Mouse (Mus musculus) heart, adult 2 months (tissue): ENCODE data around the gene Sfmbt1. TPM values are rescaled to one million over a fixed set of nuclear protein-coding genes. Genes with fewer than 3 reads are reported as not detected.

ENCODE experiments used
- DNase-seq, 2 experiments: peaks; one replicate each; pipeline ENCODE4 v3.0.0; 2021
- H3K27ac ChIP-seq: fragments of 200-600 bp; 2 replicates; pipeline ENCODE4 v1.8.1; 2022
- H3K27me3 ChIP-seq: fragments of 200-500 bp; 2 replicates; pipeline ENCODE4 v1.6.1; 2012; ENCODE audit warnings: mild to moderate bottlenecking, low read length, inconsistent platforms, mixed read lengths; ENCODE audit not compliant: control insufficient read depth, insufficient read depth
- H3K36me3 ChIP-seq: fragments of 200-500 bp; 2 replicates; pipeline ENCODE4 v1.6.1; 2012; ENCODE audit warnings: low read length, inconsistent platforms; ENCODE audit not compliant: control insufficient read depth, insufficient read depth
- H3K4me1 ChIP-seq: fragments of 200-500 bp; 2 replicates; pipeline ENCODE4 v1.6.1; 2011; ENCODE audit warnings: low read length; ENCODE audit not compliant: control insufficient read depth, insufficient read depth
- H3K4me3 ChIP-seq: fragments of 200-600 bp; 2 replicates; pipeline ENCODE4 v1.8.1; 2022
- H3K79me2 ChIP-seq: fragments of 200-500 bp; replicated peaks from 2 replicates; pipeline ENCODE4 v1.6.1; 2012; ENCODE audit warnings: mild to moderate bottlenecking, inconsistent platforms, low read length, moderate library complexity, mixed read lengths; ENCODE audit not compliant: control insufficient read depth, insufficient read depth
- H3K9ac ChIP-seq: fragments of 200-500 bp; 2 replicates; pipeline ENCODE4 v1.6.1; 2012; ENCODE audit warnings: low read depth, mild to moderate bottlenecking, control low read depth, inconsistent platforms, low read length, mixed read lengths
- CTCF ChIP-seq: fragments of 200-600 bp; IDR thresholded peaks from 2 replicates; pipeline ENCODE4 v1.8.1; 2022; ENCODE audit warnings: antibody characterized with exemption, mild to moderate bottlenecking, moderate library complexity
- EP300 ChIP-seq: fragments of 200-500 bp; IDR thresholded peaks from 2 replicates; pipeline ENCODE4 v1.6.1; 2011; ENCODE audit warnings: low read depth, low read length, control low read depth; ENCODE audit not compliant: insufficient read depth
- POLR2A ChIP-seq: fragments of 200-500 bp; IDR thresholded peaks from 2 replicates; pipeline ENCODE4 v1.6.1; 2011; ENCODE audit warnings: mild to moderate bottlenecking, low read depth, low read length, control low read depth; ENCODE audit not compliant: insufficient read depth
- WGBS: fragments of 180-500 bp; shearing (Covaris S2); methylation state at CpG from one replicate; pipeline ENCODE4 v1.1.7; 2018; 5-methylcytosine and 5-hydroxymethylcytosine counted together
- intact Hi-C: fragments of 180-260 bp; cut with DNase I; formaldehyde crosslinking; loops from one replicate; pipeline ENCODE4 v1.15.1; 2025
- long read RNA-seq: library from polyadenylated mRNA; stranded (forward); transcript quantifications from one replicate; pipeline ENCODE4 v2.0.0, GENCODE M21; 2021
- polyA plus RNA-seq: library from polyadenylated mRNA; depleted of rRNA; stranded (reverse); fragments of >200 nt; gene quantifications from 2 replicates; pipeline ENCODE4 v1.2.3, GENCODE M21; 2012; rRNA removed
- total RNA-seq, 2 experiments: library from RNA; stranded (reverse); gene quantifications; 2 replicates each; pipeline ENCODE4 v1.2.3; 2021

Sfmbt1 gene
- total RNA-seq (10 to 100 TPM; 12.9 to 14.2 TPM), polyA plus RNA-seq (1.6 and 2.8 TPM in 2 replicates)
- long read RNA-seq, full-length matches to known transcripts, result 2 of 6 reads
- long read RNA-seq, partial matches to known transcripts, result 2 of 6 reads
- long read RNA-seq, other reads (novel, unspliced or antisense), result 2 of 6 reads

DNA sequence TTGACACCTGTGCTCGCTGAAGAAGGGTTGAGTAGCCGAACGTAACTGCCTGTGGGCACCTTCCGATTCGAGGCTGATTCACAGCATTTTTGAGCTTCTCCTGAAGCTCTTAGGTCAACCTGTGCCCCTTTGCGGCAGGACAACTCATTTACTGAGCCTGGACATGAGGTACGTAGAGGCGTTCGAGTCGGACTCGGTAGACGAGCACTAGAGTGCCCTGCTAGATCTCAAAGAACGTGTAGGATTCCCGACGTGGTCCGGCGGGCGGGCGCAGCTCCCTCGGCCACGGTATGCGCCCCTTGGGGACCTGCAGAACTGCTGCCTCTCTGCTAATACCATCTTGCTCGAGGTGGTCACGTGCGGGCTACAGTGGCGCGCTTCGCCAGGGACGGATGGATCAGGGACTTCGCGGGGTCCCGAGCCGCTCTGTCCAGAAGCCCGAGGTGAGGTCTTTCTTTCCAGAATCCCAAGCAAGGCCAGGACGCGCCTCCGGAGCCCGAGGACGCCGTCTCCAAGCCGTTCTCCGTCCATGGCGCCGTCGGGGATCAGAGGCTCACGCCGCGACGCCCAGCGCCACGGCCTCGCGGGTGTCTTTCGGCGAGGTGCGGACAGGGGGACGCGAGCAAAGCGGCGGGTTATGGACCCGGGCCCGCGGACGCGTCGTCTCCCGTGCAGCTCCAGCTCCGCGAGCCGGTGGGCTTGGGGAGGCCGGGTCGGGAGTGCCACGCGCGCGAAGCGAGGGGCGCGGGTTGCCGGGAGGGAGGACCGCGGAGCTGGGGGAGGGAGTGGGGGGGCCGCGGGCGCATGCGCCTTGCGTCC, at the start of gene Sfmbt1:
Sfmbt1 (plus strand) TSS at position 51 of the 819 bp plus-strand sequence.
- no peak for DNase-seq
- peak within 1 kb of the TSS; percentile 90 for H3K27ac ChIP-seq
- no peaks in the 10 kb centered on the region for H3K27me3 ChIP-seq
- H3K4me1 ChIP-seq, result peaks cover 4% of the 10 kb centered on the region
- 5% methylated on average over 86 of the region's 87 CpGs for WGBS
- peak within 1 kb of the TSS; percentile 81 for H3K4me3 ChIP-seq
- peaks cover 3% of the 10 kb centered on the region; the same call in 1 of the 2 replicates for H3K36me3 ChIP-seq
- intact Hi-C loops, result loop anchor here (5.0 to 10.0 kb wide), 3 partner anchors 112 to 230 kb away; partner anchors contain the start of genes Itih1 and Tmem110
- H3K79me2 ChIP-seq, result no peaks in the 10 kb centered on the region
- peak within 1 kb of the TSS; percentile 93 for H3K9ac ChIP-seq
- TF ChIP-seq EP300, result no peak
- TF ChIP-seq CTCF, result no peak
- no peak for TF ChIP-seq POLR2A

DNA sequence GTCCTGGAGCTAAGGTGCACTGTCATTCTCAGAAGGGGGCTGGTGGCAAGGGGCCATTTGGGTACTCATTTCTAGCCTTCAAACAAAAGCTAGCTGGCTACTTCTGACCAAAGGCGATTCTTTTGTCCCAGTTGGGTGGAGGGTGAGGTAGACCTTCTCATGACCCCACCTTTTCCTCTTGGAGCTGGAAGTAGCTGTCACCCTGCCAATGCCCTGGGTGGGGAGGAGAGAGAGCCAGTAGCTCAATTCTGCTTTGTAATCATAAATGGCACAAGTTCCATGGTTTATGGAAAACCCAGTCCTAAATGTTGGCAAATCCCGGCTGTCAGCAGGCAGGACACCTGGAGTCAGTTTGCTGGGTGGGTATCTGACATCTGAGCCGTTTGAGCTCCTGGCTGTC, 48.6 kb upstream of the Sfmbt1 start:
- Histone ChIP-seq H3K4me3 (no peak overlapping the region), H3K4me1 (peaks cover 4% of the 10 kb centered on the region), H3K27ac (peak overlapping the region; percentile 41; the same call in 1 of the 2 replicates), H3K79me2 (no peaks in the 10 kb centered on the region), H3K9ac (no peak overlapping the region), H3K27me3 (no peaks in the 10 kb centered on the region), H3K36me3 (no peaks in the 10 kb centered on the region)
- 37% methylated on average over 3 of the region's 3 CpGs for WGBS
- peak; percentile 53 to 56 for DNase-seq
- TF ChIP-seq CTCF (no peak), EP300 (no peak), POLR2A (no peak)
- intact Hi-C loops, result no loop called here

DNA sequence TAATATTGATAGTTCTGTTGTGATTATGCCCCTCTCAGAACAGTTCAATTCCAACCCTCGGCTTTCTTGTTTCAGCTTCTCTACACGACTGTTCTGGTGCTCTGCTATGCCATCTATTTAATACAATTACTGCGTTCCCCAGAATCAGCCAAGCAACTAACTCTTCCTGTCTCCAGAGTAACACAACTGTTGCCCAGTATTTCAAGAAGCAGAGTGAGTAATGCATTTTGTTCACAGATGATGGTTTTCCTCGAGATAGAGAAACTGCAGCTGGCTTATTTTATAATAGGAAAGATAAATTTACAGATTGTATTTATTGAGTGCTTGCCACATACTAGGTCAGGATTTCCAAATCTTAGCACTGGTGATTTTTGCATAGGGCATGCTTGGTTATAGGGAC, 48.0 kb upstream of the Sfmbt1 start:
- intact Hi-C loops, result no loop called here
- DNase-seq, result no peak
- no peak for TF ChIP-seq POLR2A
- TF ChIP-seq EP300, result no peak
- no peak for TF ChIP-seq CTCF
- 67% methylated on average over 4 of the region's 4 CpGs for WGBS
- Histone ChIP-seq H3K27me3 (no peaks in the 10 kb centered on the region), H3K36me3 (no peaks in the 10 kb centered on the region), H3K27ac (no peak overlapping the region), H3K4me3 (no peak overlapping the region), H3K9ac (no peak overlapping the region), H3K79me2 (no peaks in the 10 kb centered on the region), H3K4me1 (peaks cover 6% of the 10 kb centered on the region)

DNA sequence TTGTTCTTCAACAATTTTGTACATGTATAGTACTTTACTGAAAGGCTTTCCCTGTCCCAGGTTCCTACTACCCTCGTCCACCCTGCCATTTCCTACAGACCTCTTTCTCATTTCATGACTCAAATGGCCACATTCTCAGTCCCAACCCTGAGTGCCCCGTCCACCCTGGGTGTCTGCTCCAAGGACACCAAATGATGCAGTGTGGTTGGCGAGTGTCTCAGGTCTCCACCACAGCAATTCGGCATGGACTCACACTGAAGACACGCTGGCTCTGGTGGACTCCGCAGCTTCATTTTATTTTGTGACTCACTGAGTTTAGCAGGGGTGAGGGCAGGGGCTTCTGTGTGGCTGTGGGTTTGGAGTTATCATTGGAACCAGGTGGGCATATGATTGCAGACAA, 44.5 kb upstream of the Sfmbt1 start:
- H3K4me1 ChIP-seq, result peaks cover 6% of the 10 kb centered on the region
- H3K27me3 ChIP-seq, result no peaks in the 10 kb centered on the region
- intact Hi-C loops, result loop anchor here (10.0 kb wide), 1 partner anchor 535 kb away; no protein-coding TSS in a partner anchor
- H3K4me3 ChIP-seq, result no peak overlapping the region
- 96% methylated on average over 6 of the region's 6 CpGs for WGBS
- no peak overlapping the region for H3K9ac ChIP-seq
- no peak for TF ChIP-seq POLR2A
- no peak for TF ChIP-seq EP300
- TF ChIP-seq CTCF, result no peak
- no peak for DNase-seq
- H3K27ac ChIP-seq, result no peak overlapping the region
- H3K79me2 ChIP-seq, result no peaks in the 10 kb centered on the region
- H3K36me3 ChIP-seq, result no peaks in the 10 kb centered on the region

DNA sequence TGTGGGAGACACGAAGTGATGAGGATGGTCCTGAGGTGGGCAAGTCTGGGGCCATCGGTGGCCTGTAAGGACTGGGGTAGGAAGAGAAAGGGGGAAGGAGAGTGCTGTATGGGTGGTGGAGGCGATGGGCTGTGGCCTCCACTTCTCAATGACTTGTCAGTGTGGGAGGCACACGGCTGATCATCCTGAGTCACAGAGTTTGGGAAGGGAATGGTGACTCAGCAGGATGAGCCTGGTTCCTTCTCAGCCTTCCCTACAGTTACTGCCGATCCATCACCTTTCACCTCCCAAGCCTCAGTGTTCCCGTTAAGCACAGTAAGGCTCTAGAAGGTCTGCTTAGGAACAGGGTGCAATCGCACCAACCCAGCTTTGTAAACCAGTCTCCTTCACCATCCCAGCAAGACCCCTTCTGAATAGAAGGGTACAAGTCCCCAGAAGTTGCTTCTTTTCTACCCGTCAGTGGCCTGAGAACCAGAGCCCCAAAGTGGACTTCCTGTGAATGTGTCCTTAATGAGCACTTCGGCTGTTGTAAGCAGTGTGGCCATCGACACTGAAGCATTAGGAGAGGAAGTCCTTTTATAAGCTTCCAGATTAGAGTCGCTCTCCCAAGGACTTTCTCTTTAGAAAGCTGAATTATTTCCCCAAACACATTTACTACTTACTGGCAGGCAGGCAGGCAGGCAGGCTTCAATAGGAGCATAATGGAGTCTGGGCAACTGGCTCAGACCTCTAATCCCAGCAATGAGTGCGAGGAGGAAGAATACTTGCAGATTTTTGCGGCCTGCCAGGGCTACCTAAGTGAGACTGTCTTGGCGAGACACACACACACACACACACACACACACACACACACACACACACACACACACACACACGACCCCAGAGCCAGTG, 43.3 kb upstream of the Sfmbt1 start:
- Histone ChIP-seq H3K4me3 (no peak overlapping the region), H3K27me3 (no peaks in the 10 kb centered on the region), H3K36me3 (no peaks in the 10 kb centered on the region), H3K27ac (no peak overlapping the region), H3K4me1 (peaks cover 2% of the 10 kb centered on the region), H3K9ac (no peak overlapping the region), H3K79me2 (no peaks in the 10 kb centered on the region)
- 56% methylated on average over 15 of the region's 15 CpGs for WGBS
- TF ChIP-seq POLR2A, result no peak
- no peak for TF ChIP-seq EP300
- no peak for TF ChIP-seq CTCF
- no peak for DNase-seq
- intact Hi-C loops, result loop anchor here (10.0 kb wide), 1 partner anchor 537 kb away; no protein-coding TSS in a partner anchor
